Mouse (Mus musculus) neural tube, postnatal 0 days (tissue): ENCODE data around the gene Ttc30a2. TPM values are rescaled to one million over a fixed set of nuclear protein-coding genes. Genes with fewer than 3 reads are reported as not detected.

ENCODE experiments used
- polyA plus RNA-seq: library from polyadenylated mRNA; unstranded; fragments of >200 nt; fragmentation: Nextera tagmentation; extraction: Ambion mirVana; gene quantifications from 2 replicates; pipeline ENCODE4 v1.2.1, GENCODE M21; 2015

Ttc30a2 gene
- 0.38 and 0.93 TPM in 2 replicates for polyA plus RNA-seq

DNA sequence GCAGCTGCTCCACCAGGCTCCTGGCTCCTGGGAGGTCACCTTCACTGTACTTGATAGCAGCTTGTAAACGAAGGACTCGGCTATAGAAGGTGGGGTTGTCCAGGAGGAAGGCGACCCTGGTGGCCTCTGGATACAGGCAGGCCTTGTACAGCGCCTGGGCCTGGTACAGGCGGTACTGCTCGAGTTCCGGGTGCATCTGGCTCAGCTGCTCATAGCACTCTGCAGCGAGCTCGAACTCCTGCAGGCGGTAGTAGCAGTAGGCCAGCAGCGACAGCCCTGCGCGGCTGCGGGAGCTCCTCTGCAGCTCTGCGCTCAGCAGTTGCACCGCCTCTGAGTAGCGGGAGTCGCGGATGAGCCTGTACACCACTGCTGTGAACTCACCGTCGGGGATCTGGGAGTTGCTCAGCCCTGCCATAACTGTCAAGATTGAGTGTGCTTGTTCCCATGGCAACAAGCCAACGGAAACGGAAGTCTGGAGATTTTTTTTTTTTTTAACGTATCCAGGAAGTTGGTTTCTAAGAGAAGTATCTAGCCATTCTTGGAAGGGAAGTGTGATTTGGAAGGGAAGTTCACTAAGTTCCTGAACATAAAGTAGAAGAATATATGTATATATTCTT is at the start of gene Ttc30a2:
TSS of gene Ttc30a2 (minus strand) at position 419 of the 617 bp plus-strand sequence.

DNA sequence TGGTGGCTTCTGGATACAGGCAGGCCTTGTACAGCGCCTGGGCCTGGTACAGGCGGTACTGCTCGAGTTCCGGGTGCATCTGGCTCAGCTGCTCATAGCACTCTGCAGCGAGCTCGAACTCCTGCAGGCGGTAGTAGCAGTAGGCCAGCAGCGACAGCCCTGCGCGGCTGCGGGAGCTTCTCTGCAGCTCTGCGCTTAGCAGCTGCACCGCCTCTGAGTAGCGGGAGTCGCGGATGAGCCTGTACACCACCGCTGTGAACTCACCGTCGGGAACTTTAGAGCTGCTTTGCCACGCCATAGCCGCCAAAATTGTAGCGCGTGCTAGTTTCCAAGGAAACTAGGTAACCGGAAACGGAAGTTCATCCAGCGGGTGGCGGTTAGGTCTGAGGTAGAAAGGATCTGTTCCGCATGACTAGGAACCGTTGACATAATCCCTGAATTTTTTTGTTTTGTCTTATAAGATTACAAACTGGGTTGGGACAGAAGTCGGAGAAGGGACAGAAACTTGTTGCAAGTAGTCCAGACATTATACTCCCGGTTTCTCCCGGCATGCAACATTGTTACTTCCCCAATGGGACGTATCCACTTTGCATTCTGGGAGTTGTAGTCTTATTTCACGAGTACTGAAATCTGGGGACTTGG is 3.6 kb upstream of the Ttc30a2 start, which contains the start of gene Ttc30a1:
TSS of gene Ttc30a1 (minus strand) at position 528 of the 642 bp plus-strand sequence.

GRCm38 (mm10) chr2:75938117-75939063 is 39.6 kb downstream of the Ttc30a2 start, which contains the start of gene Ttc30b:
Gene Ttc30b (minus strand): TSS chr2:75938585.

Other genes starting within 250 kb of the Ttc30a2 start
- gene Agps, start 146.0 kb downstream of the Ttc30a2 start, polyA plus RNA-seq = 16.8 and 17.5 TPM in 2 replicates
- gene Ttc30b, start 39.6 kb downstream of the Ttc30a2 start, polyA plus RNA-seq = 13.9 and 15.4 TPM in 2 replicates
- gene Ttc30a1, start 3.8 kb upstream of the Ttc30a2 start, polyA plus RNA-seq = 4.6 and 5.1 TPM in 2 replicates